Mouse (Mus musculus) C2C12 (cell line): ENCODE data around the gene Map3k19. TPM values are rescaled to one million over a fixed set of nuclear protein-coding genes. Genes with fewer than 3 reads are reported as not detected.

Source experiments
- H3K27me3 ChIP-seq: one replicate; pipeline ENCODE4 v1.6.1; 2011; ENCODE audit not compliant: control insufficient read depth, insufficient read depth, insufficient read length
- H3K36me3 ChIP-seq: one replicate; pipeline ENCODE4 v1.6.1; 2011; ENCODE audit not compliant: control insufficient read depth, insufficient read depth
- H3K4me3 ChIP-seq: one replicate; pipeline ENCODE4 v1.5.1; 2011; ENCODE audit warnings: mild to moderate bottlenecking, control low read depth; ENCODE audit not compliant: poor library complexity, insufficient read depth, severe bottlenecking
- H3K79me2 ChIP-seq: one replicate; pipeline ENCODE4 v1.6.1; 2011; ENCODE audit not compliant: control insufficient read depth, insufficient read depth
- H3K79me3 ChIP-seq: one replicate; pipeline ENCODE4 v1.6.1; 2011; ENCODE audit warnings: low read depth, control low read depth
- H3ac ChIP-seq: one replicate; pipeline ENCODE3; 2011; ENCODE audit warnings: low read depth; ENCODE audit not compliant: control insufficient read depth, insufficient read length
- CEBPB ChIP-seq: IDR thresholded peaks from one replicate; pipeline ENCODE4 v1.6.1; 2011; ENCODE audit warnings: low read depth, mild to moderate bottlenecking, control low read depth, moderate library complexity
- CTCF ChIP-seq: IDR thresholded peaks from one replicate; pipeline ENCODE4 v1.5.1; 2011; ENCODE audit not compliant: control insufficient read depth, insufficient read depth, insufficient read length
- FOSL1 ChIP-seq: IDR thresholded peaks from one replicate; pipeline ENCODE4 v1.8.0; 2011; ENCODE audit warnings: mild to moderate bottlenecking, low read length; ENCODE audit not compliant: poor library complexity, insufficient read depth, severe bottlenecking
- MAX ChIP-seq: IDR thresholded peaks from one replicate; pipeline ENCODE4 v1.6.1; 2011; ENCODE audit warnings: mild to moderate bottlenecking, control low read depth
- MYOD1 ChIP-seq: IDR thresholded peaks from one replicate; pipeline ENCODE4 v1.6.1; 2011; ENCODE audit warnings: low read depth; ENCODE audit not compliant: control insufficient read depth, insufficient read length
- MYOG ChIP-seq: IDR thresholded peaks from one replicate; pipeline ENCODE4 v1.6.1; 2011; ENCODE audit not compliant: control insufficient read depth, insufficient read length; ENCODE audit errors: extremely low read depth
- USF1 ChIP-seq: IDR thresholded peaks from one replicate; pipeline ENCODE4 v1.6.1; 2011; ENCODE audit warnings: low read depth, mild to moderate bottlenecking, control low read depth, moderate library complexity
- polyA plus RNA-seq: library from polyadenylated mRNA; unstranded; fragments of >200 nt; fragmentation: generic; extraction: Trizol; gene quantifications from one replicate; pipeline ENCODE4 v1.2.1, GENCODE M21; 2012; ENCODE audit warnings: missing spikeins

The Map3k19 gene
- polyA plus RNA-seq, 1 experiment = 0.06 TPM

DNA sequence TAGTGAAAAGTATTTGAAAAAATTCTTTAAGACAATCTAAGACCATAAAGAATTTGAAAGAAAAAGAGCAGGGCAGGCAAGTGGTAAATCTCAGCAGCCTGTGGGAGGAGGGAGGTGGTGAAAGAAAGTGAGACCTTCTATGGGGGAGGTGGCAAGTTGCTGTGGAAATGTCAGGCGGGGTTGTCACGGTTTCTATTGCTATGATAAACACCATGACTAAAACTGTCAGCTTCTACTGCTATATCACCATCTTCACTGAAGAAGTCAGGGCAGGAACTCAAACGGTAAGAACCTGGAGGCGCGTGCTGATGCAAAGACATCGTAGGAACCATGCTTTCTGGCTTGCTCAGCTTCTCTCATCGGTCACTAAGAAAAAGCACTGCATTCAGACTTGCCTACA lies 41.9 kb downstream of the Map3k19 start:
- Histone ChIP-seq H3K4me3 (no peak overlapping the region), H3K79me3 (no peaks in the 10 kb centered on the region), H3K79me2 (no peaks in the 10 kb centered on the region), H3K36me3 (no peaks in the 10 kb centered on the region), H3K27me3 (no peaks in the 10 kb centered on the region), H3ac (no peak overlapping the region)
- TF ChIP-seq MYOG (no peak), FOSL1 (no peak), MAX (no peak), USF1 (no peak)

DNA sequence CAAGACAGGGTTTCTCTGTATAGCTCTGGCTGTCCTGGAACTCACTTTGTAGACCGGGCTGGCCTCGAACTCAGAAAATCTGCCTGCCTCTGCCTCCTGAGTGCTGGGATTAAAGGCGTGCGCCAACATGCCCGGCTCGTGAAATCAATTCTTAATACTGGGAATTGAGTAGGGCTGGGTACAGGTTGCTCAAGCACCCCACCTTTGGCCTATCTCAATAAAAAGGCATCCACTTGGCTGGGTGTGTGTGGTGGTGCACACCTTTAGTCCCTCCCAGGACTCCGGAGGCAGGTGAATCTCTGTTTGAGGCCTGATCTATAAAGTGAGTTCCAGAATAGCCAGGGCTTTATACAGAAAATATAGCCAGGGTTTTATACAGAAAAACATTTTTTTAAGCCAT lies 46.2 kb downstream of the Map3k19 start:
- peaks cover under 1% of the 10 kb centered on the region for H3K79me2 ChIP-seq
- peaks cover 30% of the 10 kb centered on the region for H3K36me3 ChIP-seq
- no peak overlapping the region for H3ac ChIP-seq
- no peak overlapping the region for H3K4me3 ChIP-seq
- peaks cover 4% of the 10 kb centered on the region for H3K79me3 ChIP-seq
- no peak for TF ChIP-seq FOSL1
- no peaks in the 10 kb centered on the region for H3K27me3 ChIP-seq

DNA sequence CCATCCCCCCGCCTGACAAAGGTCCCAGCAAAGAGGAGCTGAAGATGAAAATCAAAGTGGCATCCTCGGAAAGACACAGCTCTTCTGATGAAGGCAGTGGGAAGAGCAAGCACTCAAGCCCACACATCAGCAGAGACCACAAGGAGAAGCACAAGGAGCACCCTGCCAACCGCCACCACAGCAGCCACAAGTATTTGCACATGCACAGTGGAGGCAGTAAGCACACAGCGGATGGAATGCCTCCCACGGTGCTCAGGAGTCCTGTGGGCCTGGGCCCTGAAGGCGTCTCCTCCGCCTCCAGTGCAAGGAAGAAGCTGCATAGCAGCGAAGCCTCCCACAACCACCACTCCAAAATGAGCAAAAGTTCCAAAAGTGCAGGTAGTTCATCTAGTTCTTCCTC lies 51.9 kb downstream of the Map3k19 start:
- H3K4me3 ChIP-seq = no peak overlapping the region
- H3K36me3 ChIP-seq = peaks cover 82% of the 10 kb centered on the region
- no peak for TF ChIP-seq FOSL1
- TF ChIP-seq USF1 = no peak
- TF ChIP-seq MAX = no peak
- no peak for TF ChIP-seq MYOG
- peaks cover 10% of the 10 kb centered on the region for H3K79me2 ChIP-seq
- no peak overlapping the region for H3ac ChIP-seq
- H3K27me3 ChIP-seq = no peaks in the 10 kb centered on the region
- peaks cover 4% of the 10 kb centered on the region for H3K79me3 ChIP-seq

DNA sequence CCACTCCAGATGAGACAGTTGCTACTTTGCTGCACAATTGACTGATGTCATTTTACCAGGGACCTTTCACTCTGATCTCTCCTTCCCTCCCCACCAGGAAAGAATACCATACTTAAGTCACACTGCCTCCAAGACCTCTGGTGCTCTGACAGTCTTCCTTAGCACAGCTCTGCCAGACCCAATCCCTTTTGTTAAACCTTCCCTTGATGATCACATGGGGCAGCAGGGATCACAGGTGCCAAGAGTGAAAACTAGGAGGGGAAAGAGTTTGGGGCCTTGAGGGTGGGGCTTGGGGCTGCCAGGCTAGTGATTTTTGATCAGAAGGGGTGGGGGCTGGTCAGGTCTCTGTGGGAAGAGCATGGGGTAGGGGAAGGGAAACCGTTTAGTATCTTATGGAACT lies 58.1 kb downstream of the Map3k19 start:
- Histone ChIP-seq H3K79me2 (peaks cover 51% of the 10 kb centered on the region), H3K4me3 (no peak overlapping the region), H3K79me3 (peaks cover 32% of the 10 kb centered on the region), H3ac (no peak overlapping the region), H3K27me3 (no peaks in the 10 kb centered on the region), H3K36me3 (peaks cover 73% of the 10 kb centered on the region)
- TF ChIP-seq CEBPB = no peak
- TF ChIP-seq MYOG = no peak
- TF ChIP-seq CTCF = no peak
- no peak for TF ChIP-seq MAX
- TF ChIP-seq USF1 = no peak
- TF ChIP-seq MYOD1 = no peak
- TF ChIP-seq FOSL1 = no peak

DNA sequence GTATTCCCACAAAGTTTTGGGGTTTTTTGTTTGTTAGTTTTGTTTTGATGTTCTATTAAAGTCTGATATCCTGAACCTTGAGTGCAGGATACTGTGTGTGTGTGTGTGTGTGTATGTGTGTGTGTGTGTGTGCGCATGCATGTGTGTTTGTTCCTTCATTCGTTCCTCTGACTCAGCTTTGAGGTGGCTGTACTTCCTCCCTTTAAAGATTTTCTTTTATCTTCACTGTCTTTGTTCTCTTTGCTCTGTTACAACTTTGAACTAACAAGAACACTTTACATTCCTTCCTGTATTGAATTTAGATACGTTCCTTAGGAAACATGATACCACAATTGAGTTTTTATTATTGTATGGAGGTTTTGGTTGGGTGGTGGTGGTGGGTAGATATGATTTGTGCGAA lies 58.5 kb downstream of the Map3k19 start:
- Histone ChIP-seq H3K79me3 (peaks cover 36% of the 10 kb centered on the region), H3ac (no peak overlapping the region), H3K36me3 (peaks cover 73% of the 10 kb centered on the region), H3K27me3 (no peaks in the 10 kb centered on the region), H3K79me2 (peaks cover 55% of the 10 kb centered on the region), H3K4me3 (no peak overlapping the region)
- TF ChIP-seq MAX (no peak), MYOG (no peak), MYOD1 (no peak), CEBPB (no peak), FOSL1 (no peak), USF1 (no peak), CTCF (no peak)

DNA sequence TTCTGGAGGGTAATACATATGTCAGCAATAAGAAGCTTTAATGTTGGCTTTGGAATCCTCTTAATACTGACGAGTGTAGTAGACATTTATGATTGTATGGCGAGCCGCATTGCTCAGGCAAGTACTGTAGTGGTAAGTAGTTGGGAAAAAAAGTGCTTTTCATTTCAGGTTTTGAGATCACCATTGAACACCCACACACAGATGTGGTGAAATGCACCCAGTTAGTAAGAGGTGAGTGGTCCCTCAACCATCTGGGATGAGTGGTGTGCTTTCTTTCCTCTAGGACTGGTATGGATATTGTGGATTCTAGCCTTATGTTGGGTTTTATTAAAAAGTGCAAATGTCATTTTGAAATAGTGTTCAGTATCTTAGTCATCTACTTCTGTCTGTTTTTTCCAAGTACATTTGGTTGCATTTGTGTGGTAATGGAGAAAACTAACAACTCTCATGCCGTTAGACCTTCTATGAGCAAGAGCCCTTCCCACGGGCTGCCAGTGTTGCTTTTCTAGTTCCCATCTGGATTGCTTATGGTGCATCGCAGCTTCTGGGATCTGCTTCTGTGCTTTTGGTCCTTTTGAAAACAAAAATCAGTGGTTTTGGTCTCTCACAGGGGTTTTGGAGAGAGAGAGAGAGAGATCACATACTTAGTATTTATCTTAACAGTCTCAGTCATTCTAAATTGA lies 59.6 kb downstream of the Map3k19 start:
- Histone ChIP-seq H3K4me3 (no peak overlapping the region), H3K79me2 (peaks cover 66% of the 10 kb centered on the region), H3K36me3 (peaks cover 64% of the 10 kb centered on the region), H3ac (no peak overlapping the region), H3K79me3 (peaks cover 47% of the 10 kb centered on the region), H3K27me3 (no peaks in the 10 kb centered on the region)
- TF ChIP-seq MYOD1 (no peak), USF1 (no peak), CTCF (no peak), FOSL1 (no peak), CEBPB (no peak), MAX (no peak), MYOG (no peak)
